Mouse (Mus musculus) forebrain, embryonic 12.5 days (tissue): ENCODE data around the gene Arfgef2. TPM values are rescaled to one million over a fixed set of nuclear protein-coding genes. Genes with fewer than 3 reads are reported as not detected.

Source experiments
- ATAC-seq: fragments of 200-750 bp; cut with Nextera tagmentation; 2 replicates; pipeline ENCODE4 v1.8.0; 2017; ENCODE audit warnings: moderate TSS enrichment; ENCODE audit not compliant: low FRiP score
- H3K27ac ChIP-seq: fragments of 300-500 bp; sonication (generic); 2 replicates; pipeline ENCODE4 v1.5.1; 2016; ENCODE audit warnings: mild to moderate bottlenecking
- H3K27me3 ChIP-seq: fragments of 300-500 bp; sonication (generic); 2 replicates; pipeline ENCODE4 v1.6.1; 2016; ENCODE audit warnings: mild to moderate bottlenecking
- H3K36me3 ChIP-seq: fragments of 300-500 bp; sonication (generic); replicated peaks from 2 replicates; pipeline ENCODE4 v1.6.1; 2016; ENCODE audit warnings: mild to moderate bottlenecking
- H3K4me1 ChIP-seq: fragments of 300-500 bp; sonication (generic); 2 replicates; pipeline ENCODE4 v1.6.1; 2016
- H3K4me2 ChIP-seq: fragments of 300-500 bp; sonication (generic); 2 replicates; pipeline ENCODE4 v1.6.1; 2016; ENCODE audit warnings: mild to moderate bottlenecking, moderate library complexity
- H3K4me3 ChIP-seq: fragments of 300-500 bp; sonication (generic); replicated peaks from 2 replicates; pipeline ENCODE4 v1.5.1; 2016; ENCODE audit warnings: mild to moderate bottlenecking
- H3K9ac ChIP-seq: fragments of 300-500 bp; sonication (generic); 2 replicates; pipeline ENCODE4 v1.6.1; 2016; ENCODE audit warnings: mild to moderate bottlenecking
- H3K9me3 ChIP-seq: fragments of 300-500 bp; sonication (generic); 2 replicates; pipeline ENCODE4 v1.6.1; 2016
- WGBS: fragments of 180-500 bp; shearing (Covaris S2); methylation state at CpG from one replicate; pipeline ENCODE4 v1.1.7; 2016; 5-methylcytosine and 5-hydroxymethylcytosine counted together
- polyA plus RNA-seq: library from polyadenylated mRNA; unstranded; fragments of >200 nt; fragmentation: Nextera tagmentation; extraction: Ambion mirVana; gene quantifications from 2 replicates; pipeline ENCODE4 v1.2.1, GENCODE M21; 2016

The Arfgef2 gene
- polyA plus RNA-seq, 1 experiment from 2014 or later, result 5.8 TPM

DNA sequence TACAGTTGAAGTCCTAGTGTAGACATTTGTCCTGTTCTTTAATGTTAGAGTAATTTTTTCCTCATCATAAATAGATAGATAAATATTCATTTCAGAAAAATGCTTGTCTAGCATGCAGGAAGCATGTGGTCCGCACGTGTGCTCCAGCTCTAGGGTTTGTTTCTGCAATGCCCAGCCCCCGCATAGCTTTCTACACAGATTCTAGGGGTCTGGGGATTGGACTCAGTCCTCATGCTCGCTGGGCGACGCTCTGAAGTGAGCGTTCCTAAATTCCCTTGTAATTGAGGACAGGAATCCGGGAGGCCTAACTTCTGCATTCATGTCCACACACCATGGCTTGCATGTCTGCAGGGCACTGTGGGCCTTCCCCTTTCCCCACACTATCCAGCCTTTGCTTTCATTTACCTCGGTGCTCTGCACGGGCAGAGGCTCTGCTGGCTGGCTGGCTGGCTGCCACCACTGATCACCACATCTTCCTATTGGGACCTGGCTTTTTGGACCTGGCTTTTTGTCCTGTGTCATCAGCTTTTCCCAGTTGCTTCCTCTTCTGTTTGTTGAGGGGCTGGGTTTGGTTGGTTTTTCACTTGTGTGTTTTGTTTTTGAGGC lies 69.4 kb downstream of the Arfgef2 start:
- 79% methylated on average over 10 of the region's 10 CpGs for WGBS
- H3K4me1 ChIP-seq, result no peaks in the 10 kb centered on the region
- no peak overlapping the region for H3K4me2 ChIP-seq
- no peak overlapping the region for H3K4me3 ChIP-seq
- no peaks in the 10 kb centered on the region for H3K27me3 ChIP-seq
- no peak overlapping the region for H3K9ac ChIP-seq
- no peaks in the 10 kb centered on the region for H3K9me3 ChIP-seq
- H3K36me3 ChIP-seq, result peaks cover 46% of the 10 kb centered on the region
- ATAC-seq, result no peak
- no peak overlapping the region for H3K27ac ChIP-seq

DNA sequence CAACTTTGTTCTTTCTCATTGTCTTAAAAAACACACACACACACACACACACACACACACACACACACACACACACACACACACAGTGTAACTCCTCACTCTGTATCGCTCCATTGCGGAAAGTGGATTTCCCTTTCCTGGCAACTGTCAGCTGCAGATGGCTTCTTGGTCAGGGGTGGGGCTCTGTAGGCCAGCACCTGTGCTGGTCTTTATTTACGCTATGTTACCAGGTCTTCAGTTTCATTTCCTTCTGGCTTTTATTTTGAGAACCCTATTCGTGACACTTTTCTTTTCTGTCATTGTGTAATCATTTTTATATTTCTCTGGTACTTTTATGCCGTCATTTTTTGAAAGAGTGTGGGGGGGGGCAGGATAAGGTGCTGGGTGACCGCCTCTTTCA lies 70.2 kb downstream of the Arfgef2 start:
- ATAC-seq, result no peak
- H3K4me1 ChIP-seq, result no peaks in the 10 kb centered on the region
- no peak overlapping the region for H3K4me2 ChIP-seq
- peaks cover 41% of the 10 kb centered on the region for H3K36me3 ChIP-seq
- H3K9ac ChIP-seq, result no peak overlapping the region
- H3K4me3 ChIP-seq, result no peak overlapping the region
- no peaks in the 10 kb centered on the region for H3K9me3 ChIP-seq
- no peaks in the 10 kb centered on the region for H3K27me3 ChIP-seq
- WGBS, result 97% methylated on average over 6 of the region's 6 CpGs
- H3K27ac ChIP-seq, result no peak overlapping the region

GRCm38 (mm10) chr2:166876331-166876730 lies 70.9 kb downstream of the Arfgef2 start:
- no peaks in the 10 kb centered on the region for H3K9me3 ChIP-seq
- peaks cover 38% of the 10 kb centered on the region for H3K36me3 ChIP-seq
- no peak overlapping the region for H3K27ac ChIP-seq
- no peaks in the 10 kb centered on the region for H3K27me3 ChIP-seq
- no peaks in the 10 kb centered on the region for H3K4me1 ChIP-seq
- no peak overlapping the region for H3K9ac ChIP-seq
- WGBS, result 89% methylated on average over 10 of the region's 10 CpGs
- H3K4me2 ChIP-seq, result no peak overlapping the region
- no peak overlapping the region for H3K4me3 ChIP-seq
- no peak for ATAC-seq

DNA sequence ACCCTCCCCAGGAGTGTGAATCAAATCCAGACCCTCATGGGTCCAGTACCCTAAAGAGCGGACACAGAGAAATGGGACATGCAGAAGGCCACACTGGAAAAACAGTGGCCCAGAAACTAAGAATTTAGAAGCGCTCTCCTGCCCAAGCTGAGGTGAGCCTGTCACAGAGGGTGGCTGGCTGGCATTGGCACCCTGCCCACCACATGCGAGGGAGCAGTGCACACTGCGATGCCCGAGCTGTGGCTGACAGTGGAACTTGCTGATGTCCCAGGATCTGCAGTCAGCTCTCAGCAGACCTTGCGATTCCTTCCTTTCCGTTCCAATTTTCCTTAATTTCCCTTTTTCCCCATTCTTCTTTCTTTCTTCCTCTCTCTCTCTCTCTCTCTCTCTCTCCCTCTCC lies 79.7 kb downstream of the Arfgef2 start:
- peaks cover 7% of the 10 kb centered on the region for H3K36me3 ChIP-seq
- 86% methylated on average over 7 of the region's 7 CpGs for WGBS

GRCm38 (mm10) chr2:166885619-166886018 lies 80.2 kb downstream of the Arfgef2 start:
- H3K27ac ChIP-seq, result no peak overlapping the region
- H3K9ac ChIP-seq, result no peak overlapping the region
- H3K4me3 ChIP-seq, result no peak overlapping the region
- 80% methylated on average over 10 of the region's 10 CpGs for WGBS
- no peaks in the 10 kb centered on the region for H3K9me3 ChIP-seq
- H3K4me2 ChIP-seq, result no peak overlapping the region
- peaks cover 5% of the 10 kb centered on the region; the same call in 1 of the 2 replicates for H3K4me1 ChIP-seq
- ATAC-seq, result no peak
- no peaks in the 10 kb centered on the region for H3K27me3 ChIP-seq
- H3K36me3 ChIP-seq, result peaks cover 12% of the 10 kb centered on the region

More for the DNA sequence above, 79.7 kb downstream of the Arfgef2 start:
- peaks cover 5% of the 10 kb centered on the region; the same call in 1 of the 2 replicates for H3K4me1 ChIP-seq
- H3K9ac ChIP-seq, result no peak overlapping the region
- no peak overlapping the region for H3K4me2 ChIP-seq
- no peaks in the 10 kb centered on the region for H3K27me3 ChIP-seq
- no peak for ATAC-seq
- H3K9me3 ChIP-seq, result no peaks in the 10 kb centered on the region
- no peak overlapping the region for H3K27ac ChIP-seq
- H3K4me3 ChIP-seq, result no peak overlapping the region

DNA sequence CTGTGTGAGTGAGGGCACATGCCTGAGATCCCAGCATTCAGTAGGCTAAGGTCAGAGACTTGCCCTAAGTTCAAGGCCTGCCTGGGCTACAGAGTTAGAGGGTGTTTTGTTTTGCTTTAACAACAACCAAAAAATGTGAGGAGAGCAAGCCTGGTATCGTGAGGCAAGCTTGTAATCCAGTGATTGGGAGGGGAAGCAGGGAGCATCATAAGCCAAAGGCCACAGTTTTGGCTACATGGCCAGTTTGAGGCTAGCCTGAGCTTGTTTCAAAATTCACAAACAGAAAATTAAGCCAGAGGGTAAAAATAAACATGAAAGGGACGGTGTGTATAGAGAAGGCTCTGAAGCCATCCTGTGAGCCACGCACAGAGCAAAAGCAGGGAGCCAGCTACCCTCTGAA lies 80.8 kb downstream of the Arfgef2 start:
- Histone ChIP-seq H3K4me2 (no peak overlapping the region), H3K27ac (no peak overlapping the region)
- 91% methylated on average over 3 of the region's 3 CpGs for WGBS

DNA sequence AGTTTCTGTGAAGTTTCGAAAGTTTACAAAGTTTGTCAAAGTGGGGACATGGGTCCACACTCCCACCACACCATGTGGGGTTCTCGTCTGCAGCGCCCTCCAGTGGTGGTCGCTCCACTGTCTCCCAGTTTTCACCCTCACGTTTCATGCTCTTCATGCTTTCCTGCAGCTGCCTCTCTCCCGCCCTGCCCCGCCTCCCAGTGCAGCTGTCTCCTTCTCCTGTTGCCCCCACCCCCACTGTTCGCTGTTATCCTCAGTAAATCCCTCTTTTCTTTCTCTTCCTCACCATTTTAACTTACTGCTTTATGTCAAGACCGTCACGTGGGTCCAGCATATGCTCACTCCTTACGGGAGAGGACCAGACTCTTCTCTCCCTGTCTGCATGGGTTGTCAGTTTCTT lies 82.4 kb downstream of the Arfgef2 start:
- Histone ChIP-seq H3K4me3 (no peak overlapping the region), H3K9me3 (no peaks in the 10 kb centered on the region), H3K36me3 (peaks cover 19% of the 10 kb centered on the region), H3K27ac (peak overlapping the region; percentile 16; the same call in 1 of the 2 replicates), H3K4me1 (peaks cover 5% of the 10 kb centered on the region; the same call in 1 of the 2 replicates), H3K4me2 (no peak overlapping the region), H3K27me3 (no peaks in the 10 kb centered on the region), H3K9ac (no peak overlapping the region)
- 14% methylated on average over 11 of the region's 11 CpGs for WGBS
- peak; percentile 55; the same call in 1 of the 2 replicates for ATAC-seq

More for the DNA sequence above, 80.8 kb downstream of the Arfgef2 start:
- Histone ChIP-seq H3K4me1 (peaks cover 5% of the 10 kb centered on the region; the same call in 1 of the 2 replicates), H3K9me3 (no peaks in the 10 kb centered on the region), H3K27me3 (no peaks in the 10 kb centered on the region), H3K9ac (no peak overlapping the region), H3K4me3 (no peak overlapping the region), H3K36me3 (peaks cover 10% of the 10 kb centered on the region)
- ATAC-seq, result no peak

DNA sequence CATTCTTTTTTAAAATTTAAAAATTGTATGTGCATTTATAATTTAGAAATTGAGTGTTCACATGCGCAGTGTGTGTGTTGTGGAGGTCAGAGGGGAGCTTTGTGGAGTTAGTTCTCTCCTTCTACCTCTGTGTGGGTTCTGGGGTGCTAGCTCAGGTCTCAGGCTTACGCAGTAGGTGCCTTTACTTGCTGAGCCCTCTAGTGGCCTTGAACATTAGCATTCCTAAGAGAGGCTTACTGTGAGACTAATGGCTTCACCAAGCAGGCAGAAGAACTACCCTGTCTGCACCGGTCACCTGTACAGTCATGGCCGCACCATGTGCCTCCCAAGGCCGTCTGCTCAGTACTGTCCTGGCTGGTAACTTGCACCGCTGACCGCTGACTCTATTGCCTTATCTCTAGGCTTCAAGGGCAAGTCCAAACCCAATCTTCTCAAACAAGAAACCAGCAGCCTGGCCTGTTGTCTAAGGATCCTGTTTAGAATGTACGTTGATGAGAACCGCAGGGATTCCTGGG lies 86.0 kb downstream of the Arfgef2 start:
- no peaks in the 10 kb centered on the region for H3K27me3 ChIP-seq
- no peak overlapping the region for H3K9ac ChIP-seq
- 75% methylated on average over 9 of the region's 9 CpGs for WGBS
- no peak overlapping the region for H3K4me2 ChIP-seq
- no peaks in the 10 kb centered on the region for H3K9me3 ChIP-seq
- no peak for ATAC-seq
- peaks cover 38% of the 10 kb centered on the region for H3K36me3 ChIP-seq
- peaks cover 5% of the 10 kb centered on the region; the same call in 1 of the 2 replicates for H3K4me1 ChIP-seq
- no peak overlapping the region for H3K27ac ChIP-seq
- H3K4me3 ChIP-seq, result no peak overlapping the region

DNA sequence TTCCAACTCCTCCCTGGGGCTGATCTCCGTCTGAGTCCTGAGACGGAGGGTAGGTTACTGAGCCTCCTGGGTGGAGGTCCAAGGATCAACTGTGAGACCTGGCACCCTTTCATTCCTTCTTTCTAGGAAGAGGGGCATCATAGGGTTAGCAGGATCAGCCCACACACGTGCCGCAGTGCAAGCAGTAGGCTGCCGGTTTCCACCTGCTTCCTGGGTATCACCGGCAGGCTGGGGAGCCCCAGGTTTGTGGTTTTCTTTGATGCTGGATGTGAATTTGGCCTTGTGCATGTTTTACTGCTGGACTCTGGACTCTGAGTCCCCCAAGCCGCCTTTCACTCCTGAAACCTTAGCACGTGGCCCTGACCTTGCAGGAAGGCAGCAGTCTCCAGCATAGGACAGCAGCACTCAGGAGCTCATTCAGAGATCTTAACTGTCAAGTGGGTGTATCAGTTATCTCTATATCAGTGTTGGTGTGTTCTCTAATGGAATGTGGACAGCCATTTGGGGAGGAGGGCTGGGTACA lies 86.8 kb downstream of the Arfgef2 start:
- peaks cover 37% of the 10 kb centered on the region for H3K36me3 ChIP-seq

DNA sequence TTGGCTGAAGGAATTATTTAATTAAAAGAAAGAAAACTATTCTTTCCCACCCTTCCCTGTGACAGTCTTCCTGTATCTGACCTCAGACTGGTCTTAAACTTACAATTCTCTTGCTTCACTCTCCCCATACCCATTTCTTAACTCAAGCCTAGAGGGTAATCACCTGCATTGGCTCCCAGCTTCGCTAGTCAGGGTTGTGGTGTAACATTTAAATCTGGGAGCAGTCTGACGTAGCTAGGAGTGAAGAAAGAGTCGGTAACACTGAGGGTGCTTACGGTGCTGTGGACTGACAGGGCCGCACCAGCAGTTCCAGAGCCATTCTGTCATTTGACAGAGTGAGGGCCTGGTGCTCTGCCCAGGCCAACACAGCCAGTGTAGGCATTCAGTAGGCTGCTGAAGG lies 87.6 kb downstream of the Arfgef2 start:
- Histone ChIP-seq H3K9ac (no peak overlapping the region), H3K9me3 (no peaks in the 10 kb centered on the region), H3K27ac (no peak overlapping the region), H3K36me3 (peaks cover 37% of the 10 kb centered on the region), H3K4me1 (no peaks in the 10 kb centered on the region; the same call in 1 of the 2 replicates), H3K27me3 (no peaks in the 10 kb centered on the region), H3K4me3 (no peak overlapping the region), H3K4me2 (no peak overlapping the region)
- no peak for ATAC-seq
- WGBS, result 95% methylated on average over 5 of the region's 5 CpGs

More for the DNA sequence above, 86.8 kb downstream of the Arfgef2 start:
- no peak overlapping the region for H3K27ac ChIP-seq
- H3K9ac ChIP-seq, result no peak overlapping the region
- H3K27me3 ChIP-seq, result no peaks in the 10 kb centered on the region
- no peaks in the 10 kb centered on the region for H3K9me3 ChIP-seq
- H3K4me3 ChIP-seq, result no peak overlapping the region
- ATAC-seq, result no peak
- WGBS, result 96% methylated on average over 8 of the region's 8 CpGs
- no peak overlapping the region for H3K4me2 ChIP-seq
- peaks cover 5% of the 10 kb centered on the region; the same call in 1 of the 2 replicates for H3K4me1 ChIP-seq

DNA sequence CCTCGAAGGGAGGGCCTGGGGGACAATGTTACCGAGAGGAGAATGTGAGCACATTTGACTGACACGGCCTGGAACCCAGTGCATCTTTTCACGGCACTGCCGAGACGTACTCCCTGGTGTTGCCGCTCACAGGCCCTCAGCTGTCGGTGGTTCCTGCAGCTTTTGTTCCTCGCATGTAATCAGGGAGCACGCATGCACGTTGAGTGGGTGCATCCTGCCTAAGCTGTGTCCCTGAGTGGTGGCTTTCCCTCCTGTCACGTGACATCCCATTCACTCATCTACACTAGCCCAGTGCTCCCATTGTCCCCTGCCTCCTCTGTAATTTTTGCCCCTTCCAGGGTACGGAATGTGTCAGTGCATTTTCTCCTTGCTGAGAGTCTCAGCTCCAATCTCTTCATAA lies 91.0 kb downstream of the Arfgef2 start:
- Histone ChIP-seq H3K9ac (no peak overlapping the region), H3K4me1 (no peaks in the 10 kb centered on the region), H3K4me2 (no peak overlapping the region), H3K9me3 (no peaks in the 10 kb centered on the region), H3K27me3 (no peaks in the 10 kb centered on the region), H3K27ac (peak overlapping the region; percentile 42; the same call in 1 of the 2 replicates), H3K4me3 (no peak overlapping the region), H3K36me3 (peaks cover 32% of the 10 kb centered on the region)
- 66% methylated on average over 13 of the region's 13 CpGs for WGBS
- 0 out of 2 replicates have a peak, but pooled peaks have one; percentile 49 for ATAC-seq

GRCm38 (mm10) chr2:166896974-166897373 lies 91.6 kb downstream of the Arfgef2 start:
- H3K4me2 ChIP-seq, result no peak overlapping the region
- H3K9me3 ChIP-seq, result no peaks in the 10 kb centered on the region
- 0 out of 2 replicates have a peak overlapping the region, but pooled peaks have one; percentile 46 for H3K27ac ChIP-seq
- no peak overlapping the region for H3K9ac ChIP-seq
- peaks cover 30% of the 10 kb centered on the region for H3K36me3 ChIP-seq
- 91% methylated on average over 12 of the region's 12 CpGs for WGBS
- ATAC-seq, result no peak
- H3K4me1 ChIP-seq, result no peaks in the 10 kb centered on the region
- no peak overlapping the region for H3K4me3 ChIP-seq
- H3K27me3 ChIP-seq, result no peaks in the 10 kb centered on the region

GRCm38 (mm10) chr2:166899161-166899560 lies 93.8 kb downstream of the Arfgef2 start:
- H3K9ac ChIP-seq, result no peak overlapping the region
- H3K4me1 ChIP-seq, result no peaks in the 10 kb centered on the region
- 72% methylated on average over 2 of the region's 2 CpGs for WGBS
- H3K4me2 ChIP-seq, result no peak overlapping the region
- no peak overlapping the region for H3K27ac ChIP-seq
- H3K4me3 ChIP-seq, result no peak overlapping the region
- no peaks in the 10 kb centered on the region for H3K27me3 ChIP-seq
- ATAC-seq, result no peak
- no peaks in the 10 kb centered on the region for H3K9me3 ChIP-seq
- H3K36me3 ChIP-seq, result peaks cover 8% of the 10 kb centered on the region
